Mouse (Mus musculus): ENCODE measurements around the gene Card10. TPM values are rescaled to one million over a fixed set of nuclear protein-coding genes. Genes with fewer than 3 reads are reported as not detected.
A peak's percentile ranks its signal among the peaks of the same experiment; 100 is the strongest.

Gene Card10
- polyA plus RNA-seq, 1 experiment from 2014 or later, result 10.6 TPM

GRCm38 (mm10) chr15:78835200-78836085, 32.6 kb upstream of the Card10 start:
- ATAC-seq (ENCODE audit: low FRiP score, low TSS enrichment), result 0 out of 2 replicates have a peak, but pooled peaks have one; percentile 13
- WGBS, result 15% methylated on average over 12 of the region's 12 CpGs
- H3K9ac ChIP-seq (replicated peaks; ENCODE audit: low read length), result peak overlapping the region; percentile 49
- H3K27me3 ChIP-seq (ENCODE audit: insufficient read depth, low read length), result no peaks in the 10 kb centered on the region
- H3K9me3 ChIP-seq (ENCODE audit: low read length), result no peaks in the 10 kb centered on the region
- no peaks in the 10 kb centered on the region for H3K36me3 ChIP-seq (ENCODE audit: insufficient read depth, low read length)
- no peak overlapping the region for H3K4me2 ChIP-seq (replicated peaks; ENCODE audit: low read depth, low read length)
- H3K4me3 ChIP-seq (ENCODE audit: low read length), result no peak overlapping the region
- H3K27ac ChIP-seq (ENCODE audit: low read length), result peak overlapping the region; percentile 93
- peaks cover 74% of the 10 kb centered on the region for H3K4me1 ChIP-seq (ENCODE audit: insufficient read depth, low read length)

- no peaks in the 10 kb centered on the region for H3K9me3 ChIP-seq (ENCODE audit: low read length)
- peak; percentile 39 for ATAC-seq (ENCODE audit: low FRiP score, low TSS enrichment)
- H3K4me3 ChIP-seq (ENCODE audit: low read length), result no peak overlapping the region
- no peaks in the 10 kb centered on the region for H3K27me3 ChIP-seq (ENCODE audit: insufficient read depth, low read length)
- 16% methylated on average over 10 of the region's 10 CpGs for WGBS
- H3K4me2 ChIP-seq (replicated peaks; ENCODE audit: low read depth, low read length), result no peak overlapping the region
- no peaks in the 10 kb centered on the region for H3K36me3 ChIP-seq (ENCODE audit: insufficient read depth, low read length)
- H3K9ac ChIP-seq (replicated peaks; ENCODE audit: low read length), result 0 out of 2 replicates have a peak overlapping the region, but pooled peaks have one; percentile 15
- peaks cover 64% of the 10 kb centered on the region for H3K4me1 ChIP-seq (ENCODE audit: insufficient read depth, low read length)
- H3K27ac ChIP-seq (ENCODE audit: low read length), result peak overlapping the region; percentile 93
Observed at GRCm38 (mm10) chr15:78834233-78835005, 31.6 kb upstream of the Card10 start.

GRCm38 (mm10) chr15:78833582-78833981, 30.7 kb upstream of the Card10 start:
- no peaks in the 10 kb centered on the region for H3K36me3 ChIP-seq (ENCODE audit: insufficient read depth, low read length)
- ATAC-seq (ENCODE audit: low FRiP score, low TSS enrichment), result no peak
- no peak overlapping the region for H3K9ac ChIP-seq (replicated peaks; ENCODE audit: low read length)
- H3K4me3 ChIP-seq (ENCODE audit: low read length), result no peak overlapping the region
- H3K4me2 ChIP-seq (replicated peaks; ENCODE audit: low read depth, low read length), result no peak overlapping the region
- no peaks in the 10 kb centered on the region for H3K27me3 ChIP-seq (ENCODE audit: insufficient read depth, low read length)
- H3K4me1 ChIP-seq (ENCODE audit: insufficient read depth, low read length), result peaks cover 61% of the 10 kb centered on the region
- H3K27ac ChIP-seq (ENCODE audit: low read length), result peak overlapping the region; percentile 93
- WGBS, result 91% methylated on average over 3 of the region's 3 CpGs
- H3K9me3 ChIP-seq (ENCODE audit: low read length), result no peaks in the 10 kb centered on the region

- peak overlapping the region; percentile 40 for H3K4me2 ChIP-seq (replicated peaks; ENCODE audit: low read depth, low read length)
- peak overlapping the region; percentile 67 for H3K9ac ChIP-seq (replicated peaks; ENCODE audit: low read length)
- H3K27me3 ChIP-seq (ENCODE audit: insufficient read depth, low read length), result no peaks in the 10 kb centered on the region
- no peaks in the 10 kb centered on the region for H3K36me3 ChIP-seq (ENCODE audit: insufficient read depth, low read length)
- no peaks in the 10 kb centered on the region for H3K9me3 ChIP-seq (ENCODE audit: low read length)
- peak overlapping the region; percentile 93 for H3K27ac ChIP-seq (ENCODE audit: low read length)
- ATAC-seq (ENCODE audit: low FRiP score, low TSS enrichment), result peak; percentile 64
- H3K4me1 ChIP-seq (ENCODE audit: insufficient read depth, low read length), result peaks cover 61% of the 10 kb centered on the region
- 16% methylated on average over 14 of the region's 14 CpGs for WGBS
- no peak overlapping the region for H3K4me3 ChIP-seq (ENCODE audit: low read length)
Observed at GRCm38 (mm10) chr15:78832701-78833123, 29.9 kb upstream of the Card10 start.

GRCm38 (mm10) chr15:78831720-78832657, 29.1 kb upstream of the Card10 start:
- Histone ChIP-seq H3K9me3 (ENCODE audit: low read length) (no peaks in the 10 kb centered on the region), H3K4me1 (ENCODE audit: insufficient read depth, low read length) (peaks cover 61% of the 10 kb centered on the region), H3K36me3 (ENCODE audit: insufficient read depth, low read length) (no peaks in the 10 kb centered on the region), H3K4me2 (replicated peaks; ENCODE audit: low read depth, low read length) (peak overlapping the region; percentile 40), H3K4me3 (ENCODE audit: low read length) (peak overlapping the region; percentile 12; the same call in 1 of the 2 replicates), H3K9ac (replicated peaks; ENCODE audit: low read length) (peak overlapping the region; percentile 67), H3K27ac (ENCODE audit: low read length) (peak overlapping the region; percentile 93), H3K27me3 (ENCODE audit: insufficient read depth, low read length) (0 out of 2 replicates have a peak, but pooled peaks cover 6% of the 10 kb centered on the region)
- WGBS, result 34% methylated on average over 18 of the region's 19 CpGs
- ATAC-seq (ENCODE audit: low FRiP score, low TSS enrichment), result peak; percentile 72

GRCm38 (mm10) chr15:78830742-78831719, 28.2 kb upstream of the Card10 start:
- H3K9ac ChIP-seq (replicated peaks; ENCODE audit: low read length), result 0 out of 2 replicates have a peak overlapping the region, but pooled peaks have one; percentile 67
- H3K27me3 ChIP-seq (ENCODE audit: insufficient read depth, low read length), result 0 out of 2 replicates have a peak, but pooled peaks cover 6% of the 10 kb centered on the region
- no peaks in the 10 kb centered on the region for H3K36me3 ChIP-seq (ENCODE audit: insufficient read depth, low read length)
- H3K9me3 ChIP-seq (ENCODE audit: low read length), result no peaks in the 10 kb centered on the region
- no peak for ATAC-seq (ENCODE audit: low FRiP score, low TSS enrichment)
- H3K27ac ChIP-seq (ENCODE audit: low read length), result peak overlapping the region; percentile 93
- H3K4me3 ChIP-seq (ENCODE audit: low read length), result no peak overlapping the region
- peaks cover 58% of the 10 kb centered on the region for H3K4me1 ChIP-seq (ENCODE audit: insufficient read depth, low read length)
- WGBS, result 42% methylated on average over 10 of the region's 10 CpGs
- H3K4me2 ChIP-seq (replicated peaks; ENCODE audit: low read depth, low read length), result no peak overlapping the region; the same call in 1 of the 2 replicates

- H3K9me3 ChIP-seq (ENCODE audit: low read length), result no peaks in the 10 kb centered on the region
- H3K9ac ChIP-seq (replicated peaks; ENCODE audit: low read length), result no peak overlapping the region
- ATAC-seq (ENCODE audit: low FRiP score, low TSS enrichment), result no peak
- peaks cover 10% of the 10 kb centered on the region for H3K27me3 ChIP-seq (ENCODE audit: insufficient read depth, low read length)
- no peak overlapping the region for H3K27ac ChIP-seq (ENCODE audit: low read length)
- no peaks in the 10 kb centered on the region for H3K36me3 ChIP-seq (ENCODE audit: insufficient read depth, low read length)
- H3K4me1 ChIP-seq (ENCODE audit: insufficient read depth, low read length), result peaks cover 44% of the 10 kb centered on the region
- H3K4me2 ChIP-seq (replicated peaks; ENCODE audit: low read depth, low read length), result no peak overlapping the region
- no peak overlapping the region for H3K4me3 ChIP-seq (ENCODE audit: low read length)
- WGBS, result 79% methylated on average over 1 of the region's 1 CpGs
Observed at GRCm38 (mm10) chr15:78829636-78830035, 26.8 kb upstream of the Card10 start.

- Histone ChIP-seq H3K27me3 (ENCODE audit: insufficient read depth, low read length) (peaks cover 10% of the 10 kb centered on the region), H3K9ac (replicated peaks; ENCODE audit: low read length) (no peak overlapping the region), H3K4me3 (ENCODE audit: low read length) (no peak overlapping the region), H3K36me3 (ENCODE audit: insufficient read depth, low read length) (no peaks in the 10 kb centered on the region), H3K27ac (ENCODE audit: low read length) (no peak overlapping the region), H3K4me2 (replicated peaks; ENCODE audit: low read depth, low read length) (no peak overlapping the region), H3K4me1 (ENCODE audit: insufficient read depth, low read length) (peaks cover 31% of the 10 kb centered on the region), H3K9me3 (ENCODE audit: low read length) (no peaks in the 10 kb centered on the region)
- 24% methylated on average over 5 of the region's 5 CpGs for WGBS
- ATAC-seq (ENCODE audit: low FRiP score, low TSS enrichment), result no peak
Observed at GRCm38 (mm10) chr15:78828315-78828714, 25.5 kb upstream of the Card10 start.

Data from kidney, embryonic 16.5 days (tissue).